Mouse (Mus musculus) ovary, adult 2 months (tissue): ENCODE data around the gene 6430548M08Rik. TPM values are rescaled to one million over a fixed set of nuclear protein-coding genes. Genes with fewer than 3 reads are reported as not detected.

Experiments
- polyA plus RNA-seq: library from polyadenylated mRNA; depleted of rRNA; stranded (reverse); fragments of >200 nt; gene quantifications from 2 replicates; pipeline ENCODE4 v1.2.3, GENCODE M21; 2012; rRNA removed

The 6430548M08Rik gene
- polyA plus RNA-seq: 40.2 and 99.8 TPM in 2 replicates

GRCm38 (mm10) chr8:120113758-120114255, at the start of gene 6430548M08Rik:
TSS of gene 6430548M08Rik (plus strand) at chr8:120114152.

GRCm38 (mm10) chr8:120101068-120101972, 12.6 kb upstream of the 6430548M08Rik start, which contains the start of gene Zdhhc7:
TSS of gene Zdhhc7 (minus strand) at chr8:120101482.

GRCm38 (mm10) chr8:120177318-120178123, 63.6 kb downstream of the 6430548M08Rik start, which contains the start of gene Fam92b:
TSS of gene Fam92b (minus strand) at chr8:120177466.

Other genes with a start within 250 kb of the 6430548M08Rik start
- 68.7 and 87.7 TPM in 2 replicates for gene Usp10, start 203.8 kb upstream of the 6430548M08Rik start, polyA plus RNA-seq
- 60.7 and 71.9 TPM in 2 replicates for gene Gm20388, start 203.3 kb upstream of the 6430548M08Rik start, polyA plus RNA-seq
- 117 and 122 TPM in 2 replicates for gene Crispld2, start 121.7 kb upstream of the 6430548M08Rik start, polyA plus RNA-seq
- 92.3 and 100.0 TPM in 2 replicates for gene Zdhhc7, start 12.7 kb upstream of the 6430548M08Rik start, polyA plus RNA-seq
- 11.8 and 13.6 TPM in 2 replicates for gene Fam92b, start 63.3 kb downstream of the 6430548M08Rik start, polyA plus RNA-seq
- 27.9 and 34.2 TPM in 2 replicates for gene Gse1, start 114.3 kb downstream of the 6430548M08Rik start, polyA plus RNA-seq